8 mouse cellular contexts compared by ENCODE assay signal in the genomic region with DNA sequence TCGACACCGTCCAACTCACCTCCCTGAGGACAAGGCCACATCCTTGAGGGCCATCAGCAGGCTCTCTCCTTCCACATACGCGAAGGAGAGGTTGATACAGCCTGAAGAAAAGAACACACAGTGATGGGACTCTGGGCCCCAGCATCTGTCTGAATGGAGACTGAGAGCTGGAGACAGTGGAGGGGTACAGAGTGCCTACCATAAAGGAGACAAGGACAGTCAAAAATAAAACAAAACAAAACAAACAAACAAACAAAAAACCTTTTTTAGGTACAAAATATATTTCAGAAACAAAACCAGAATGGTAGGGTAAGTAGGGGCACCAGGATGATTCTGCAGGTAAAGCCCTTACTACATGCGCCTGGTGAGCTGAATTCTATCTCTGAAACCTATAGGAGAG. TPM values are rescaled to one million over a fixed set of nuclear protein-coding genes. Genes with fewer than 3 reads are reported as not detected.
DNase-seq lines count a peak whose midpoint lies in the region; ATAC-seq lines count a peak whose summit lies in the region.

A gene (minus strand): TSS at position 101 of the 400 bp plus-strand sequence.

- no peaks in the 10 kb centered on the region for H3K9me3 ChIP-seq in heart, embryonic 10.5 days
- no peaks in the 10 kb centered on the region for H3K9me3 ChIP-seq in limb, embryonic 15.5 days

- intact Hi-C loops in heart, postnatal 25 days (cut with DNase I) = no loop called here

- H3K9ac ChIP-seq in limb, embryonic 15.5 days = no peak within 1 kb of the TSS

- ATAC-seq in limb, embryonic 15.5 days (ENCODE audit: insufficient number of reproducible peaks, low FRiP score, low TSS enrichment, low read depth) = no peak
- ATAC-seq in megakaryocyte-erythroid progenitor cell, adult 5-6 weeks (replicated peaks; ENCODE audit: low FRiP score, low TSS enrichment, poor library complexity, severe bottlenecking) = no peak

- H3K4me2 ChIP-seq in limb, embryonic 15.5 days = no peak within 1 kb of the TSS

- H3K27me3 ChIP-seq in heart, embryonic 10.5 days (ENCODE audit: insufficient read depth, poor library complexity, severe bottlenecking) = no peaks in the 10 kb centered on the region
- H3K27me3 ChIP-seq in limb, embryonic 15.5 days = no peaks in the 10 kb centered on the region

- DNase-seq in heart, embryonic 10.5 days (ENCODE audit: low spot score) = no peak
- DNase-seq in heart, adult 8-10 months (ENCODE audit: low spot score) = no peak
- DNase-seq in adrenal gland, postnatal 36 days = no peak
- no peak for DNase-seq in heart, postnatal 25 days (ENCODE audit: low spot score)
- no peak for DNase-seq in right cerebral cortex, postnatal 36 days (ENCODE audit: low spot score in 2 of 2)
- no peak for DNase-seq in frontal cortex, postnatal 14 days (ENCODE audit: low spot score in 2 of 2)

- H3K27ac ChIP-seq in heart, embryonic 10.5 days = no peak within 1 kb of the TSS
- no peak within 1 kb of the TSS for H3K27ac ChIP-seq in limb, embryonic 15.5 days

- no peaks in the 10 kb centered on the region for H3K4me1 ChIP-seq in heart, embryonic 10.5 days
- H3K4me1 ChIP-seq in limb, embryonic 15.5 days = no peaks in the 10 kb centered on the region

- H3K4me3 ChIP-seq in heart, embryonic 10.5 days = no peak within 1 kb of the TSS
- no peak within 1 kb of the TSS for H3K4me3 ChIP-seq in limb, embryonic 15.5 days

- 87% methylated on average over 5 of the region's 5 CpGs for WGBS in heart, embryonic 10.5 days
- 94% methylated on average over 5 of the region's 5 CpGs for WGBS in limb, embryonic 15.5 days

- peaks cover 52% of the 10 kb centered on the region for H3K36me3 ChIP-seq in heart, embryonic 10.5 days
- peaks cover 38% of the 10 kb centered on the region for H3K36me3 ChIP-seq in limb, embryonic 15.5 days

RNA-seq across cellular contexts. Expression of the gene that starts here (rescaled TPM):
- 12.4 and 18.4 TPM in 2 replicates for polyA plus RNA-seq in heart, embryonic 10.5 days (2016; fragmentation: Nextera tagmentation; extraction: Ambion mirVana)
- total RNA-seq in heart, adult 8-10 months (2022) = 10 to 100 TPM in 2 of 4 experiments, 1 to 10 TPM in 2; 9.4 to 12.1 (median 10.2) TPM
- 10 to 100 TPM; 17.6 to 30.3 TPM for total RNA-seq in adrenal gland, postnatal 36 days (2021)
- total RNA-seq in heart, postnatal 25 days (2021) = 10 to 100 TPM; 10.3 to 12.9 TPM
- polyA plus RNA-seq in limb, embryonic 15.5 days (2015; fragmentation: Nextera tagmentation; extraction: Ambion mirVana) = 19.5 and 20.9 TPM in 2 replicates
- 9.2 and 16.3 TPM in 2 replicates for total RNA-seq in megakaryocyte-erythroid progenitor cell, adult 5-6 weeks (2014; fragmentation: Nextera tagmentation)
- 30.6 and 54.8 TPM in 2 replicates for total RNA-seq in megakaryocyte-erythroid progenitor cell, adult 5-6 weeks (2017)
